Mouse (Mus musculus) gastrocnemius, postnatal 36 days (tissue): ENCODE data around the gene Nav3. TPM values are rescaled to one million over a fixed set of nuclear protein-coding genes. Genes with fewer than 3 reads are reported as not detected.
A peak's percentile ranks its signal among the peaks of the same experiment; 100 is the strongest.

ENCODE experiments used
- DNase-seq, 2 experiments: peaks; one replicate each; pipeline ENCODE4 v3.0.0; 2022
- intact Hi-C: fragments of 180-260 bp; cut with DNase I; formaldehyde crosslinking; loops from one replicate; pipeline ENCODE4 v1.15.1; 2025
- total RNA-seq, 2 experiments: library from RNA; stranded (reverse); gene quantifications; 2 replicates each; pipeline ENCODE4 v1.2.3; 2021

Gene Nav3
- total RNA-seq, 2 experiments from 2014 or later: 1.4 to 2.6 TPM

DNA sequence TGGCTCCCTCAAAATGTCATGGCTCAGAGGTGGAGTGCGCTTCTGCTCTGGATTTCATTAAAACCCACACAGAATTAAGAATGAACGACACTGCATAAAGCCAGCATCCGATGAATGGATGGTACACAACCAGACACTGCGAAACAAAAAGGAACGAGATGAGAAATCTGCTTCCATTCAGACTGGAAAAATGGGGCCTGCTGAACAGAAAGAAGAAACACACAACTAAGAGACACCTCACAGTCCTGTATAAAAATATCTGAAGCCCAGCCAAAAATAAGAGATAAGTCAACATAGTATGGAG, 526.7 kb downstream of the Nav3 start:
- intact Hi-C loops: no loop called here
- DNase-seq: no peak

DNA sequence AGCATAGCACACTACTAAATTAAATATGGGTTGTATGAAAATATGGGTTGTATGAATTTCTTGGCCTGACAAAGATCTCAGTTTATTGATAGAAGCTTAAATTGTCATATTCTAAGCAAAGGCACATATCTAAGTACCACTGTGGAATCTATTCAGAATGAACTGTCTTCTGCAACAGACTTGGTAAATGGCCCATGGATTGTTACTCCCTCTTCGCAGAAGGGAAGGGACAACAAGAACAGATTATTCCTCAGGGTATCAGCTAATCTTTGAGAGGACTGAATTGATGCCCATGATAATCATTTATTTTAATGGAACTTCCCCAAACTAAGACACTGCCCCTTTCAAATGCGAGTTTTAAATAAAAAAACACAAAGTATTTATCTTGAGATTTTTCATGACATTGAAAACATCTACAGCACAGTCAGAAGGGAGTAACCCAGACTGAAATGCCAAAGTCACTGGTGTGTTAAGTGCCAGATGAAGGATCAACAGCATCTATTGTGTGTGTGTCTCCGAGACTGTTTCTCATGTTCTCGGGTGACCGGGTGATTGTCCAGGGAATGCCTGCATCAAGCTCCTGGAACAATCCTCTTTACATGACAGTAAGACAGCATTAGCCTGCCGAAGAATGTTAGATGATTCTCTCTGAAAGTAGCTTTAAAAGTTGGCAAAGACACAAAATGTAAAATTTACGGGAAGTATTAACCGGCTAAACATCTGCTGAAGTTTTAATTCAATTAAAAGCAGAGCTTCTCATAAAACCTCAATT, 527.3 kb downstream of the Nav3 start:
- intact Hi-C loops: no loop called here
- DNase-seq: no peak

DNA sequence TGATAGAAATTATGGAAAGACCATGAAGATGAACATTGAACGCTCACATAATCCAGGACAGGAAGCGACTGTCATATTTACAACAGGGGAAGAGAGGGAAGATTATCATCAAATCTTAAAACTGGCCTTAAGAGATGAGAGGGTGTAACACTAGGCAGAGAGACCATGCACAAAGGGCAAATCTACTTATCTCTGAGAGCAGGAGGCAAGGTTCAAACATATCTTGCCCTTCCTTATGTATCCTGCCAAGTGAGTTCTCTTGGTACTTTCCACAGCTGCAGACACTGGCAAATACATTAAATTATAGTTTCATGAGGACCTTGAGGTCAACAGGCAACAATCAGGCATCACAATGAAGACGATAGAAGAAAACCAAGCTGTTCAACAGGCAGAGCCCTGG, 529.9 kb downstream of the Nav3 start:
- intact Hi-C loops: no loop called here
- no peak for DNase-seq

DNA sequence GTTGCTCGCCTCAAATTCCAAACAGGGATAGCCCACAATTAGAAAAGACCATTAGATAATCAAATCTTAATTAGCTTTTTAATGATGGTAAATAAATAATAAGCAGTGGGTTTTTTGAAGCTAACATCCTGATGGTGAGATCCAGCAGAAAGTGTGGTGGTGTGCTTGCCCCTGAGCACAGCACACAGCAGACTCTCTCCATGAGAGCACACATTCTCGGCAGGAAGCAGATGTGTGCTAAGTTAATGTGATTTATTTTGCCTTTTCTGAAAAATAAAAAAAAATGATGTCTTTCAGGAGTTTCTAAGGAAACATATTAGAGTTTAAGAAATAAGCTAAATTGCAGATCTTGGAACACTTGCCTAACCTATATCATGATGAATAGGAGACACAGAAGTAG, 531.9 kb downstream of the Nav3 start:
- DNase-seq: no peak
- intact Hi-C loops: no loop called here

DNA sequence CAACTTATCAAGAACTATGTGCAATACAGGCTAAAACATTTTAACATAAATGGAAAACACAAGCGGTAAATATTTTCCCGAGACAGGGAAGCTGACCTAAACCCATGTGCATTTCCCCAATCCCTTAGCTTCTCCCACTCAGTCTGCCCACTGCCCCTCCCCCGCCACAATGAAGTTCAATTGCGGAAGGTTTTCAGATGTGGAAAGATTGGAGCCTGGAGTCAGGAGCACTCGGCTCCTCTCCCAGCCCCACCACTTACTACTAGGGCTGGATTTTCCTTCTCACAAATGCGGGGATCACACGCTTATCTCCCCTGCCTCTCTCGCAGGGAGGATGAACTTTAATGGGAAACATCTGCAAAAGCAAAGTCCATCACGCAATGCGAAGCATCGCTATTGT, 534.6 kb downstream of the Nav3 start:
- intact Hi-C loops: no loop called here
- DNase-seq: peak; percentile 18 to 23

DNA sequence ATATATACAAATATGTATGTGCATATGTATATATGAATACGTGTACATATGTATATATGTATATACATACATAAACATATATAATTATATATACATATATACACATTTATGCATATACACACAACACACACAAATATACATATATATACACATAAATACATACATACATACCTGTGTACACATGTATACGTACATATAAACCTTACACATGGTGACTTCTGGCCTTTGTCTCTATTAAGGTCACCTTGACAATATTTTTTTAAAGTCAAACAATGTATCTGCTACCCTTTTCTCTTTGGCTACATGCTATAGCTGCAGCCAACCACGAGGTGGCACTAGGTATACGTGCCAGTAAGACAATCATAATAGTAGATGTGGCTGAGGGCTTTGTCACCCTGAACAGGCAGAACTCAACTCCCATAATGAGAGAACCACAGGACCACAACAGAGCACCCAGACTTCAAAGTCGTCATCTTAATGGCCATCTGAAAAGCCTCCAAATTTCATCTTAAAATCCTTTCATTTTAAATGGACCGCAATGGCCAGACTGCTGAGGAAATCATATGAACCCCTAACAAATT, 535.3 kb downstream of the Nav3 start:
- peak; percentile 39 to 45 for DNase-seq
- intact Hi-C loops: loop anchor here (1.0 kb wide), 1 partner anchor 166 kb away; no protein-coding TSS in a partner anchor

DNA sequence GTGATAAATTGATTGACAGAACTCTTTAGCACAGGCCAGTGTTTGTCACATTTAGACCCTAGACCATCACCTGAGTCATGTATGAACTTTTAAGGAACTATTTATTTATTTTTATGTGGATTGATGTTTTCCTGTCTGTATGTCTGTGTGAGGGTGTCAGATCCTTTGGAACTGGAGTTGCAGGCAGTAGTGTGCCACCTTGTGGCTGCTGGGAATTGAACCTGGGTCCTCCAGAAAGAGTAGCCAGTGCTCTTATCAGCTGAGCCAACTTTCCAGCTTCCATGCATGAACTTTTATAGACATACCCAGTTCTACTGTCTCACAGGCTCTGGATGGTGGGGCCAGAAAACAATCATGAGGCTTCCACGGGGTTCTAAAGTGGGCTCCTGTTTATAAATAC, 536.5 kb downstream of the Nav3 start:
- intact Hi-C loops: no loop called here
- DNase-seq: no peak

DNA sequence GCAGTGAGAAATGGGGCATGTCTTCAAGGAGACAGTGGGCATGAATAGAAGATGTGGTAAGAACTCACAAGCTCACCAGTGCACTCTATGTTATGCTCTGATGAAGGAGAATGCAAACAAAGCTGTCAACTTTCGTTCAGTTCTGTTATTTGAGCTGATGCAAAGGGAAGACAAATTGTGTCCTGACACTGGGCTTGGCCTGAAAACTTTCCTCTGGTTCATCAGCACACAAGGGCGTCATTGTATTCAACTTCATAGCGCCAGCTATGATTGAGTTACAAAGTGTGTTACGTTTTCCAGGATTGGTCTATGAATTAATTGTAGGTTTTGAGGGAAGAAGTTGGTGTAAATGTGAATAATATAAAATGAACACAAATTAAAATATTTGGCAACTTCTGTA, 548.8 kb downstream of the Nav3 start:
- DNase-seq: no peak
- intact Hi-C loops: no loop called here

DNA sequence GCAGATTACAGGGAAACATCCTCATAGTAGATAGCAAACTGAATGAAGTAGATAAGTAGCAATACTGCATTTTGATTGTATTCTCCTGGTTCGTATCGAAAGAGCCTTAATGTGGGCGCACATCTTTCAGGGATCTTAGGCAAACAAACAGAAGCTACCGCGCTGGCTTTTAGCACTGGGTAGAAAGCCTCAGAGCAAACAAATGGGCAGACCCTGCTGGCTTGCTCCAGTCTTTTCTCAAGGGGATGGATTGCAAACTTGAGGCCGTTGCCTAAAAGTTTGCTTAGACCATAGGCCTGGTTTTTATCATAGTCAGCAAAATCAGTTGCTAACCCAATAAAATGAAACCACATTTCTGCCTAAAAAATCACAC, 549.6 kb downstream of the Nav3 start:
- intact Hi-C loops: no loop called here
- no peak for DNase-seq

DNA sequence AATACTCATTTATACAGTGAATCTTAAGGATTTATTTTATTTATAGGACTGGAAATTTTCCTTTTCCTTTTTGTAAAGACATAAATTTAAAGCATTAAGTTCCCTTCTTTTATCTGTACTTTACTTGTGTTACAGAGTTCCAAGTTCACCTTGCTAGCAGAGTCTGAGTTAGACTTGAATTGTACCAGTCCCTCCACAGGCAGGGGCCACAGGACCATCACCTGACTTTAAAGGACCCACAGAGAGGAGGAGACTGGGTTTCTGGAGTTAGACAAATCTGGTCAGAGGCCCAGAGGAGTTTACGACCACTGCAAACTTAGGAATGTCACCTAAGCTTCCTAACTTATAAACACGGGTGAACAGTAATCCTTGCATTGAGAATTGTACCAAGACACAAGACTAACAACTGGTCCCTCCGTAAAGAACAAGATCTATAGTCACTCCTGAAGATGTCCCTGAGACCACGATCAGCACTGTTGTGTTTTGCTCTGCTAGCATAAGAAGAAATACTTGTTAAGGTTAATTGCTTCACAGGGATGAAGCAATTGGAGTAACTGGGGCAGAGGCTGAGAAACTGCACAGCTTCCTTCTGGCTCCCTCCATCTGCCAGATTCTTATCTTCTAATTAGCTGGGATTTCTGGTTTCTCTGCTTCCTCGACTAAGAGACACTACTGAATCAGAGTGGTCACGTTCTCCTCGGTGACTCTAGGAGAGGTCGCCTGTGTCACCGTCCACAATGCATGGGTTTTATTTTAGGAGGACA, 550.2 kb downstream of the Nav3 start:
- intact Hi-C loops: no loop called here
- no peak for DNase-seq

DNA sequence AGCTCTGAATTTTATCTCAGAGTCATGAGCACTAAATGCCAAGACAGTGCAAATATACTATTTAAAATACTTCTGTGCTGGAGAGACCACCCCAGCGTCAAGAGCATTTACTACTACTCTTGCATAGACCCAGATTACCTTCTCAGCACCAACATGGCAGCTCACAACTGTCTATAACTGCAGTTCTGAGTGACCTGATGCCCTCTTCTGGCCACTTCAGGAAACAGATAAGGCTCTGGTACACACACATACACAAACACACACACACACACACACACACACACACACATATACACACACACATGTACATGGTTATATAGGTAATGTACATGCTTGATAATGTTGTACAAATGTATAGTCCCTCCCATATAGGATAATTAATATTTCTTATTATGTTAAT, 551.2 kb downstream of the Nav3 start:
- no peak for DNase-seq
- intact Hi-C loops: no loop called here

DNA sequence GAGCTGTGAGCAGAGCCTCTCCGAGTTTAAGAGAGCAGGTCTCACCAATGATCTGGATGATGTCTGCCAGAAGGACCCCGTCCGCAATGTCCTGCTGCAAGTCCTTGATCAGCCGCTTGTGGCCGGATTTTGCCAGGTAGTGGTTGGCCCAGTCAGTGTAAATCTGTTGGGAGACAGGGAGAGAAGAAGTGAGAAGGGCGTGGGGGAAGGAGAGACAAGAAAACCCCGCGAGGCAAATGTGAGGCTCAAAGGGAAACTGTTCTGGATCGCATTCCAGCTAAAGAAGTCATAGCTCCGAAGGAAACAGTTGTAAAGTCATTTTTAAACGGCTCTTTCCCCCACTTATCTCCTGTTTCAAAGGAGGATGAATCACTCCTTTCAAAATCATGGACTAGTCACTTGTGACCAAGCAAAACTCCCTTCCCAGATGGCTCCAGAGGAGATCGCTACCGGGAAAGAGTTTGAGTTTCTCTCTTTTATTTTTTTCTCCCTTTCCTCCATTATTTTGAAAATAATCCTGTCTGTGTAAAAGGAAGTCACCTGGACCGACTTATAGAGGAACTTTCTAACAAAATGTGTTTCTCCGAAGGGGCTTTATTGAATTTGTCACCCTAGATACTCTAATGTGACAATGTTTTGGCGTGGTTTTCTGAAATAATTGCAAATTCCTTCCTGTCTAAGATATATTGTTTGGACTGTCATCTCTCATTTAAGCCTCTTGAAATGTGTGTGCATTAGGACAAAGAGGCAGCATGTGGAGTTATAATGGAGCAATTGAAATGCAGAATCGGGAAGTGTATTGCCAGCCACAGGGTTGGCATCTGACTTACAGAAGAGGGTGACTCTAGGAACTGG, 552.1 kb downstream of the Nav3 start:
- no peak for DNase-seq
- intact Hi-C loops: no loop called here

DNA sequence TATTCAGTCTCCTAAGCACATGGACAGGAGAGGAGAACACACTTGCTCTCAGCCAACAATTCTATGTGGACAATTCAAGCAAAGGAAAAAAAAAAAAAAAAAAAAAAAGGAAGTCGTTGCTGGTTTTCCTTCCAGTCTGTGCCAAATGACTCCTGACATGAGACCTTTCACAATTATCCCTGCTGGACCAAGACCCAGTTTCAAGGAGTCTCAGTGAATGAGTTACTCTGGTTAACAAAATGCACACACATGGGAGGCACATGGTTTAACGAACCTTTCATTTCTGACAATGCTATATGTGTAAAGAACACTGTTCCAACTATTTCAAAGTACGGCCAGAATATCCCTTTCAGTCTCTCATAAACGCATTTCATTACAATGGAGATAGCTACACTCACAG, 552.8 kb downstream of the Nav3 start:
- no peak for DNase-seq
- intact Hi-C loops: no loop called here

DNA sequence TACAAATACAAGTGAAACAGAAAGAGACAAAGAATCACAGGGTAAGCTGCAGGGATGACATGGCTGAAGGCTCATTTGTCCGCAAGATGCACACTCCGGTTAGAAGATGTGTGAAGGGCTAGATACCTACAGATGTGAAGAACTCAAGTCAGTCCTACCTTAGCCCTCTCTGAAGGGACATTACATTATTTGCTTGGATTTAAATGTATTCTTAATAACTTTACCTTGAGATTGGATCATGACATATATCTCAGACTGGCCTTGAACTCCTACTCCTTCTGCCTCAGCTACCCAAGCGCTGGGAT, 566.9 kb downstream of the Nav3 start:
- no peak for DNase-seq
- intact Hi-C loops: no loop called here

DNA sequence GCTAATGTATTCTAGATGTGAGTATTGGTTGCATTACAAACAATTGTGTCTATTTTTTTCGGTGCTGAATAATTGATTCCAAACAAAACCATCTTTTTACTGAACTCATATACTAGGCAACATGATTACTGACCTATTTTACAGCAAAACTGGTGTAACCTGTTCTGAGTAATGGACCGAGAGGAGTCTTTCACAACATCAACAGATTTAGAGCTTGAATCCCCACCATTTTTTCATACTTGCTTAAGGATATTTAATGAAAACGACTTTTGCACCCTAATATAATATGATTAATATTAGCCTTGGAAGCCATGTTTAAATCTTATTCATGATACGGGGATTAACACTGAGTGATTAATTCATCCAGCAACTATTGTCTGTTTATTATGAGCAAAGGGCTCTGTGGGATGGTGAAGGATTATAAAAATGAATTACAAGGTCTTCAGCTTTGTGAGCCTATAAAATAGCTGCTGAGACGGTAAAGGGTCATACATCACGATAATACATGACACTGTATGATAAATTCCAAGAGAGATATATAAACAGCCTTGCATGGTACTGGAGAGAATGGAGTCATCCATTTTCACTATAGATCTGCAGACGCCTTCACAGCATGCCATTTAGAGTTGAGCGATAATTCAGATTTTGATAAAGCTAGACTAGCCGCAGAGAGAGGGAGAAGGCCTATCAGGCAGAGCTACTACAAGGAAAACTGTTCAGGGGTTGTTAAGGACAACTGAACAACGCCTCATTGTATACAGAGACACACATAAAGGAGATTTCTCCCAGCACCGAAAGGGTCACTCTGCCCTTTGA, 567.4 kb downstream of the Nav3 start:
- intact Hi-C loops: no loop called here
- no peak for DNase-seq

DNA sequence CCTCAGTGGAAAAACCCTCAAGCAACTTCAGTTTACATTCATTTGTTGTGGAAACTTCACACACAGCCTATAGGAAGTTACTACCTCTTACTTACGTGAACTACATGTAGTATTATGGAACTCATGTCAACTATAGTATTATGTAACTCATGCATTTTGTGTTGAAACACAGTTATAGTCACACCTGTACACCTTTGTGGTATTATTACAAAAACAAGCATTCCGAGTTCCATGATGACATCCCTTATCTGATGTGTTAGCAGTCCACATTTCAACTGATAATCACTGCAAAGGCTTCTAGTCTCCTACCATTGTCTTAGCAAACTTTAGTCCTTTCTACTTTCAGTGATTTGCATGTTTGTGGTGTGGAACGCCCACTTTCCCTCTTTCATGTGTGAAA, 568.8 kb downstream of the Nav3 start:
- DNase-seq: no peak
- intact Hi-C loops: no loop called here

DNA sequence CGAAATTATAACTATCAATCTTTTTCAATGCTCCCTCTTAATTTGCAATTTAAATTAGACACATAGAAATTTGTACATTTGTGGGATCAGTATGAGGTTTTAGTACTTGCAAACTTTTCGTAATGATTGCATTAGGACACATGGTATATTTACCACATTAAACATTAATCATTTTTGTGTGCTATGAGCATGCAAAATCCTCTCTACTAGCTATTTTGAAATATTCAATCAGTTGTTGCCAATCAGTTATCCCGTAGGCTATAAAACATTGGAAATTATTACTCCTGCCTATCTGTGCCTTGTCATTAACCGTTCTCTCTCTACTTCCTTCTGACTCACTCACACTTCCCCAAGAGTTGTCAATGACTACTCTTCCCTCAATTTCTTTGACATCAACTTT, 579.9 kb downstream of the Nav3 start:
- intact Hi-C loops: no loop called here
- no peak for DNase-seq

DNA sequence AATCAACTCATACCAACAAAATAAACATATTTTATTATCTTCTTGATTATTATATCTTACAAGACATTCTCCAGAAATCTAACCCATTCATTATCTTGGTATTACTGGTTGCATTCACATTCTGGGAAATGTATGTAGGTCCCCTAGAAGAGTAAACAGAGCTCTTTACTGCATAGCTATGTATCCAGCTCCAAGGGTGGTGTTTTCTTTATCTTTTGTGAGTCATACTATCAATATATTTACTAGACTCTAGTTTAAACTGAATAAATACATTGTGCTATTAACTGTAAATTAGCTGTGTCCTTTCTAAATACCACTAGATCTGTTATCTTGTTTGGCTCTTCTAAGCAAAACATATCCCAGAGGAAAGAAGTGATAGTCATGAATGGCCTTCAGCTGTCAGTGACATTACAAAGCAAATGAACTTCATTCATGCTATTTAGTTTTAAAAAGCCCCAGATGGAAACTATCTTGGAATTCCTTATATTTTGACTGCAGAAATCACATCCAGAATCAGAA, 580.6 kb downstream of the Nav3 start:
- intact Hi-C loops: no loop called here
- DNase-seq: no peak

DNA sequence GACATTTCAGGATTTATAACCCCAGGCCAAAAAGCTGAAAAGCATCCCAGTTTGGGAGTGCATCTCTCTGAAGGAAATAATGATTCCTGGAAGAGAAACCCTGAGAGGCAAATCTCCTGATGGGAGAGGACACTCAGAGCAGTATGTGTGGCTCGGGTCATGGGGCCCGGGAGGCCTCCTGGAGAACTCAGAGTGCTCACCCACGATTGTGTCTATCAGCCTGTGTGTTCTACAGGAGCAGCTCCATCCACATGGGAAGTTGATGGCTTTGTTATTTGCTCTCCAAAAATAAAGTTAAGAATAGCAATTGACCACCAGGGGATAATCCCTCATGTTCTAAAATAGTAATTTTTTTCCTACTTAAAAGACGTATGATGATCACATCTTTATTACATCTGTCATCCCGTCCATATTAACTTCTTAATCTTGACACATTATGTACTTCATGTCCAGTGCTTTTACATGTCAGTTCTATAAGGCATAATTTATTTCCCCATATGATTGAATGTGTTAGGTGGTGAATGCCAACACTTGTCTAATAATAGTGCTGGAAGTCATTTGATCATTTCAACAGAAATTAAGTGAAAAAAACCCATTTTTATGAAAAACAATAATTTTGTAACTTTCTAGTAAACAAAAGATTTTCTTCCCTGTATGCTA, 581.2 kb downstream of the Nav3 start:
- intact Hi-C loops: no loop called here

DNA sequence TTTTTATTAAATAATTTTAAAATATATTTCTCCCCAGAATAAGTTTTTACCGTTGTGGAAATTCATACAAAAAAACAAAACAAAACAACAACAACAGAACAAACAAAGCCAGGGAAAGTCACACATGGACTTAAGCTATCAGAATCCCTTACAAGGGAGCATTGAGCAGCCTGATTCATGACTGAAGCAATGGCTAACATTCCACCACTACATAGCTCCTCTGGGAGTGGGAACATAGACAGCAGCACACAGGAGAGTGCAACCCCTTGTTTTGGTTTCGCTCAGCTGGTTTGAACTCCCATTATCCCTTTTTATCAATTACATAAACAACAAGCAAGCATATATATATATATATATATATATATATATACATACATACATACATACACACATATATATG, 589.9 kb downstream of the Nav3 start:
- no peak for DNase-seq
- intact Hi-C loops: no loop called here

More for the DNA sequence above, 581.2 kb downstream of the Nav3 start:
- no peak for DNase-seq
